Mouse (Mus musculus): ENCODE results near the gene Hgd.

Gene Hgd

DNA sequence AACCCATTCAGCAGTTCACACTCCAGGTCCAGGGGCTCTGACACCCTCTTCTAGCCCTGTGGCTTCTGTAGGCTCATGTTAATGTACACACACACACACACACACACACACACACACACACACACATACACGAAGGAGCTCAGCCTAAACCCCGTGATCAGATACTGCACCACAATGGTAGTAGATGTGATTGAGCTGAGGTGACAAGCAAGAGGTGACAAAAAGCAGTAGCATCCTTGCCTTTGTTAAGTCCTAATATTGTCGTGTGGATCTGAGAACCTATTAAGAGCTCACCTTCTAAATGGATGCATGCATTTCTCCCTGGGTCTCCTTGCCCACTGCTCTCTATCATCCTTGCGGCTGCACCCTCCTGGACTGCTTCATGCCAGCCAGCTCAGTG is 698 bp downstream of the Hgd start:
- no peak for DNase-seq (ENCODE audit: low read depth, low spot score)

DNA sequence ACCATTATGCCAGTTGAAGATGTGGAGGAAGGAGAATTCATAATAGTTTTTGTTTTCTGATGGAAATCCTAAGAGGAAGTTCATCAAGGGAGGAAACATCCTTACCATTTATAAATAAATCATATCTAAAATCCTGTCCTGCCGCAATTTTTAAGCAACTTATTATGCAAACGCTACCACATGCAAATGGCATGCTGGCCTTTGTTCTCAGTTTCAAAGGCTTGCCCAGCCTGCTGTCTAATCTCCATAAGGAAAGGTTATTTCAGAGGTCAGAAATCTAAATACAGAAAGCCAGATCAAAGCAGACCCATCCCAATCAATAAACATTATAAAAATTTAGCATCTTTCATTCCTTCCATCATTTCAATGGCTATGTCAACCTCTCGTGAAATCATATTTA is 1.9 kb downstream of the Hgd start:
- no peak for DNase-seq (ENCODE audit: low read depth, low spot score)

DNA sequence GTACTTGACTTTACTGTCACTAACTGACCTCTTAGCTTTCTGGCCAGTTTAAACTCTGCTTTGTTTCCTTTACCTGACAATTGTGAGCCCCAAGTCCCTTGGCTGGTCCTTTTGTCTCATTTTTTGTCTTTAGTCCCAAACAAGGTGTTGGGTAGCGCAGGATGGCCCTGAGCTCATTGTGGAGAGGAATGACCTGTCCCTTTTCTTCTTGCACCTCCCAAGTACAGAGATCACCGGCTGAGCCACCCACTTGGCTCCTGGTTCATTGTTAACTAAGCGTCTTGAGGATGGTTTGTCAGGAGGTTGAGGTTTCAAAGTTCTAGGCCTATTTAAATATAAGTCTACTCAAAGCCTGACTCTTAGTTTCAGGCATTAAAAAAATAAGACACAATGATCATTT is 3.4 kb downstream of the Hgd start:
- DNase-seq (ENCODE audit: low read depth, low spot score): no peak

DNA sequence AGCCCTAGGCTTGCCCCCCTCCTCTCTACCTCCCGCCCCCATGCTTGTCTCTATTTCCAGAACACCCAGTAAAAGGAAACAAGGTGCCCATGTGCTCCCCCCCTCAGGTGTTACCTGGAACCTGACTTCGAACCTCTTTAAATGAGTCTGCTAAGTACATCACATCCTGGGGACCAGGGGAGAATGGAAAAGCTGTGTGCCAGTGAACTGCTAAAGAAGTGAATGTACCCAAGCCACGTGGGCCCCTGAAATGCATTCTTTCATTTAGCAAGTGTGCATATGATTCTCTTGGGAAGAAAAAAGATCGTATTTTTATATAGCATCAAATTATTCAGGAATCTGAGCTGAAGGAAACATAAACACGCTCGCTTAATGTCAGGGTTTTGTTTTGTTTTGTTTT is 3.8 kb downstream of the Hgd start:
- DNase-seq (ENCODE audit: low read depth, low spot score): no peak

DNA sequence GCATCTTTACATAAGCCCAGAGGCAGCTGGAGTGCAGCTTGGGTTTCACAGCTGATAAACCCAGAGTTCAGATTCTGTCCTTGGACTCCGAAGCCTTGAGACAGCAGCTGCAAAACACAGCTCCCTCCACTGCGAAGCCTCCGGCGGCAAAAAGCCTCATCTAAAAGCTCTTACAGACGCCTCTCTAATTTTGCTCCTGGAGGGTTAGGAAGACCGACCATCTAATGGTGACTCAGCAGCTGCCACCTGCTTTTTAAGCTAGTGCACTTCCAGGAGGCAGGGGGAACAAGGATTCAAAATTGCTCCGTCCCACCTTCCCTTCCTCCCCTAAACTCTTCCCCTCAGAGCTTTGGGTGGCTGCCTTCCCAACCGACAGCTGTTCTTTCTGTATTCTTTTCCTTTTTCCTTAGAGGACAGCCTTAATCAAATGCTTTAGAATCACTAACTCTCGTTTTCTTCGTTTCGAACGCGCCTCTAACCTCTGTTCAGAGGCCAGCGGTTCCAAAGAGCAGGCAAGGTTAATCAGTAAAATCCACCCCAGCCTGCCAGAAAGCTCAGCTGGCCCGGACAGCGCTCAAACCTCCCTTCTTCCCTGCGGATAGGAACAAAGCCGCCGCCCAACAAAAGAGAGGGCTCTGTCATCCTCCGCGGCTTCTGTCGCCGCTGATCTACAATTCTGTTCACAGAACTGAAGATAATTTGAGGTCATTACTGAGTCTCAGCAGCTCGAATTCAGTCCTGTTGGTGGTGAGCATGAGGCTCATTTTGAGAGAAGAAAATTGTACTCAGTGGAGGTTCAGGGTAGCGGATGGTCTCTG is 4.5 kb downstream of the Hgd start:
- DNase-seq (ENCODE audit: low read depth, low spot score): peak; percentile 28

DNA sequence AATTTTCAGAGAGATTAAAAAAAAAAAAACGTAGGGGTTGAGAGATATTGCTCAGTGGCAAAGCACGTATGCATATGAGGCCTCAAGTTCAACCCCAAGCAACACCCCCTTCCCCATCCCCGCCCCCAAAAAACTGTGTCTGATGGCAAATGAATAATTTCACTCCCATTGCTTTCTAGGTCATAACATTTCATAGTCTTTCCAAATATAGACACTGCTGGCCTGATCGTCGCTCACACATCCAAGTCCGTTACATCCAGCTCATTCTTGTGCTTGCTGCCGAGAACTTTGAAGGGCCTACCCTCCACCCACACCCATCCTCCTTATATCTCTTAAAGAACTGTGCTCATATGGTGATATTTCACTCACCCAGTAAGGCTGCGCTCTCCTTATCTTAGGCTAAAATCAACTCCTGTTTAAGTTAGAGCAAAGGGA is 5.2 kb downstream of the Hgd start:
- DNase-seq (ENCODE audit: low read depth, low spot score): no peak

DNA sequence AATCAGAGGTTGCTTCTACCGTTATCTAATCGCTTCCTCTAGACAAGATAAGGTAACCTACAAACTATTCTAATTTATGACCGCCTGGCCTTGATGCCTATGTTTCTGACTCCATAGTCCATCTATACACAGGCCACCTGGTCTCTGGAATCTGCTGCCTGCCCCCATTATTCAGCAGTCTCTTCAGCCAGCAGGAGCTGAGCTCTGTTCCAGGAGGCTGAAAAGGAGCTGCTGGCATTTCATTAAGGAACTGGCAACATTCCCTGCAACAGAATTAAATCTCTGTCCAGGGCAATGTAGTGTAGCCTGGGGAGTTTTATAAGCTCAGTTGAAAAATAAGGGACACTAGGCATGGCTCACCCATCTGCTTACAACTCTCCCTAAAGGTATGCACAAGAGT is 11.0 kb downstream of the Hgd start:
- no peak for DNase-seq (ENCODE audit: low read depth, low spot score)

DNA sequence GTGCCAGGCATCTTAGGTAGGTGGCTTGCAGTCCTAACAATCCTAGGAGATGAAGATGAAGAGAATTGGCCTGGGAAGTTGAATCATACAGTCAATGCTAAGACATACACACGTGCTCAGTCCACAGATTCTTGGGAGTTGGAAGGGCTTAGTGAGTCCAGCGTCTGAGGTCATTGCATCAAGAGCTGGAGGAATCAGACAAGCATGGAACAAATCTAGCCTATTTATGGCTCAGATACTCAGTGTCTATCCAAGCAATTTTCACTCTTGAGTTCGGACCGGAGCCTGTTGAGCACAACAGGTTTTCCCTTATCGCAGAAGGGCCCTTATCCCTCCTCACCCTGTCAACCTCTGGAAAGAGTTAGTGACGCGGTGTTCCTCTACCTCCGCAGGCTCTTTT is 11.6 kb downstream of the Hgd start:
- no peak for DNase-seq (ENCODE audit: low read depth, low spot score)

DNA sequence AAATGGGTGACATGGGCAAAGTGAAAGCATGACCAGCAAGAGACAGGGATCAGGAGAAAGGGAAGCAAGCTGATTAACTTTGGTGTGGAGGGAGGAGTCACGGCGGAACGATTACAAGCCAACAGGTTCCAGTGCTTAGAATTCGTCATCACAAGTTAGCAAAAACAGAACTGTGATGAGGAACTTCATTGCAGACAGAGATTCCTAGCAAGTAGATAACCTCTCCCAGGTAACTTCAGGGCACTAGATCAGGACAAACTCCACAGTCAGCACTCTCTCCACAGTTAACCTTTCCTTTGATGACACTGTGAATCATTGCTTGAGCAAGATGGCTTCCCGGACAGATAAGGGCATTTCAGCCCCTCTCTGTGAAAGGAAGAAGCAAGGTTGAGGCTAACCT is 17.5 kb downstream of the Hgd start:
- DNase-seq (ENCODE audit: low read depth, low spot score): no peak

DNA sequence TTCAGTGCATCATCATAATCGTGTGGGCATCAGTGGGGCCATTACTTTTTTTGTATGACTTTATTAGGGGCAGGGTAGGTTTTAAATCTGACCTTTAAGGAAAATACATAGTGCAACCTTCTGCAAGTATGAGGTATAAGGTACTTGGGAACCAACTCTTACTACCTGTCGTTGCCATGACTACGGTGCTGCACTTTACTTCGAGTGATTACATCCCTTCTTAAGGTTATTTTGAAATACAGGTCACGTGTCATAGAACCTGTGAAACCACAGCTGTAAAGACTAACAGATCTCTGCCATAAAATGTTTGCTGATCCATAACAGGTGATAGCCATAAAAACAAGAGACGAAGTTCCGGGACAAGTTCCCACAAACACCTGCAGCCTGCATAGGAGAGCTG is 18.5 kb downstream of the Hgd start:
- DNase-seq (ENCODE audit: low read depth, low spot score): peak; percentile 23

DNA sequence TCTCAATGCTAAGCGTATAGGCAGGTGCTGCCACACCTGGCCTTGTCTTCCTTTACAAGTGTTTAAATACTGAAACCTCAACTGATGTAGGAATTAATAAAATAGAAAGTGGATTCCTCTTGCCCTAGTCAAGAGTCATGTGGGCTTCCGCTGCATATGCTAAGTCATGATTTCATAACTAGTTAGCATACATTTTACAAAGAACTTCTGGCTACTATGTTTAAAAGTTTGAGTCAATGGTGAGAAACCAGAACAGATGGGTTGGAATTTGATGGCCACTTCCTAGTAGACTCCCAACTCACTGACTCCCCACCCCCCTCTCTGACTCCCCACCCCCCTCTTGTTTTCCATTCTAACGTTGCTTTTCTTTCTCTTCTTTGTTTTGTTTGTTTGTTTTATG is 19.4 kb downstream of the Hgd start:
- DNase-seq (ENCODE audit: low read depth, low spot score): no peak

DNA sequence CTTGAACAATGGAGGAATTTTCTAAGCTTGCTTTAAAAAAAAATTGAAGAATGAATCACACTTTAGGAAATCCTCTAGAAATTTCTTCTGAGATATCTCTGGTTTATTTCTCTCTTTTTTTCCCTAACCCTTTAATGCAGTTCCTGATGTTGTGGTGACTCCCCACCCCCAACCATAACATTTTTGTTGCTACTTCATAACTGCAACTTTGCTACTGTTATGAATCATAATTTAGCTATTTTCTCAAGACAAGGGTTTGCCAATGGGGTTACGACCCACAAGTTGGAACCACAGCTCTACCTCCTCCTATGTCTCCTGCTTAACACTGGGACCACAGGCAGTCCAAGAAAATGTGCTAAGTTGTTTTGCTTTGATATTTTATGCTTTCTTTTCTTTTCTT is 23.5 kb downstream of the Hgd start:
- DNase-seq (ENCODE audit: low read depth, low spot score): no peak

DNA sequence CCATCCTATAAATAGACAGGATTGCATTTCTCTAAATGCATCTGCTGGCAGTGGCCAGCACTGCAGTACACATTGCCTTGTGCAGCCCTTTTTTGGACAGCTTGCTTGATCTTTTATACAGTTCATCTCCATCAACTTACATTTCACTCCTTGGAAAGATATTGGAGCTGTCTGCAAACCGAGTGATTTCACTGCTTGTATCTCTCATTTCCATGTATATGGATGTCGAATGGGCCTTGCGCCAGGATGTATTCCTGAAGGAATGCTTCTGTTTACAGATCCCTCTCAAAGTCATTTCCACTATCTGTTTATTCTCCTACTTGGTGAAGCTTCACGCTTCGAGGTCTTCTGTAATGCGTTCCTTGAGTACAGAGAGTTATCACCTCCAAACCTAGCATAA is 24.3 kb downstream of the Hgd start:
- no peak for DNase-seq (ENCODE audit: low read depth, low spot score)

DNA sequence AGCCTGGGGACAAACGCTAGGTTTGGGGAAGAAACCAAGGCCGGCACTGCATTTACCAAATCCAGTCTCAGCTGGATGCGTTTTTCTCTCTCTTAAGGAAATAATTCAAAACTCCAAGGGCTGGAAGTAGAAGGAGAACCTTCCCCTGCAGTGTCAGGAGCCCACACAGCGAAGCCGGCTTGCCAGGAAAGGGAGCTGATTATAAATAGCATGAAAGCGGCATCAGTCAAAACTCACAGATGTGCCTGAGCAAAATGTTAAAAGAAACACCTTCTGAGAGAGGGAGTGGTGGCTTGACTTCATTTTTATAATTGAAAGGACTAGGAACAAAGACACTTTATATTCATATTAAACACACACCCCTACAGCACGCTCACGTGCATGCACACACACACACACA is 30.4 kb downstream of the Hgd start:
- no peak for DNase-seq (ENCODE audit: low read depth, low spot score)

DNA sequence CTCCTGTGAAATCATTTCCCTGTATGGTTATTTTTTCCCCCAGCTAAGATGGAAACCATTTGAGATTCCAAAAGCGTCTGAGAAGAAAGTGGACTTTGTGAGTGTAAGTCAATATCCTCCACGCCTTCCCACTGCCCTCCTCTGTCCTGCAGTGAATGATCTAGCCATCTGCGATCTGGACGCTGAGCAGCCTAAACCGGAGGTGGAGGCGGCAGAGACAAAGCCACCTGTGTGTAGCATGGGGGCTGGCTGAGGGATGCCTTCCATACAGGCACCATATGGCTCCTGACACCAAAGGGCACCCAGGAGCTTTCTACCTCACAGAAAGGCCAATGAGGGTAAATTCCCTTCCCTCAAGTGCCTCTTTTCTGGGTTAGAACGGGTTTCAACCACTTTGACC is 31.1 kb downstream of the Hgd start:
- peak; percentile 39 for DNase-seq (ENCODE audit: low read depth, low spot score)

DNA sequence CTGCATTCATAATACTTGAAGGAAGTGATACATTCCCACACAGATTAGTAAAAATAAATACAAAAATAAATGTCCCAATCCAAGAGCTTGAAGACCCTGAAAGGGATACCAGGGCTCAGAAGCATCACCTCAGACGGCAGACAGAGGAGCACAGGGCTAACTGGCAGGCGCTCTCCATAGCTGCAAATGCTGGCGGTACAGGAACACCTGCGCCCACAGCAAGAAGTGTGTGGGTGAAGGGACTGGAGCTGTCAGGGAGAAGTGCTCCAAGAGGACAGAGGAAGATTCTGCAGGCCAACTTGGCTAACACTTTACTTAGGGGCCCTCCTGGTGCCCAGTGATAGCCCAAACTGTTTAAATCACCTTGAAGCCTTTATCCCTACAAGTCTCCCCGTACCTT is 32.1 kb downstream of the Hgd start:
- DNase-seq (ENCODE audit: low read depth, low spot score): no peak

DNA sequence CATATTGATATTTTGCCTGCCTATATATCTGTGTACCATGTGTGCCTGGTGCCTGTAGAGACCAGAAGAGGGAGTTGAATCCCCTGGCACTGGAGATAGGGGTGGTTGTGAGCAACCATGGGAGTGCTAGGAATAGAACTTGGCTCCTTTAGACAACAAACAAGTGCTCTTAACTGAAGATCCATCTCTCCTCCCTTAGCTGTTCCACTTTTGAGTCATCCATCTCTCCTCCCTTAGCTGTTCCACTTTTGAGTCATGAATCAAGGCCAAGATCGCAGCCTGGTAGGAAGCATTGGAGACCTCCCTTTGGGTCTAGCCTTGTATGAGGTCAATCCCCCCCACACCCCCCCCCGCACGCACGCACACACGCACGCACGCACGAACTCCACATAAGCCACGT is 34.6 kb downstream of the Hgd start:
- no peak for DNase-seq (ENCODE audit: low read depth, low spot score)

DNA sequence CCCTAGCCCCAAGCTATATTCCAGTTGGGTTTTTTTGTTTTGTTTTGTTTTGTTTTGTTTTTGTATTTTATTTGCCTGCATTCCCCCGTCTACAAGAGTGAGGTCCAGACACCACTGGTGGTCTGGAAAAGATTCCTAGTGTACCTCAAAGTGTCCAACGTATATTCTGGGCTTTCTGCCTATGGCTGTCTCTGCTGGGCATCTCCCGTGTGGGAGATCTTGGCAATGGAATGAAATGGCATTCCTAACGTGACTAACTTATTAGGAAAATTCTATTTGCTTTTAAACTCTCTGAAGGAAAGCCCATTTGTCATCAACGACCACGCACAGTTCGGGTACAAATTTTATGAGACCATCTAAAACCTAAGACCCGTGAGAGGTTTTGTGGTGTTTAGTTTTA is 35.5 kb downstream of the Hgd start:
- DNase-seq (ENCODE audit: low read depth, low spot score): no peak

DNA sequence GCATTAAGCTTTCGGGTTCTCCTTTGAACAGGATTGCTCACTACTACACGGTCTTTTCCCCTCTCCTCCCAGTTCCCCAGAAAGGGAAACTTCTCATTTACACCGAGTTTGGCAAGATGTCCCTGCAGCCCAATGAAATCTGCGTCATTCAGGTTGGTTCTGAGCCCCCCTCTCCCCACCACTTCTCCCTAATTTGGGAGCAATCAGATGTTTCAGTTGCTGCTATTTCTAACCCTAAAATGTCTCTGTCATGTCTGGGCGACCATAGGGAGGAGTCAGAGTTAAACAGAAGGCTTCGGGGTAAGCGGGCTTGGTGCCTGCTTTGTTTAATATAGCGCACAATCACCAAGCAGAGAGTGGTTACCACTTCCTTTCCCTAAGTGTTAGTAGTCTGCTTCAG is 36.2 kb downstream of the Hgd start:
- DNase-seq (ENCODE audit: low read depth, low spot score): no peak

DNA sequence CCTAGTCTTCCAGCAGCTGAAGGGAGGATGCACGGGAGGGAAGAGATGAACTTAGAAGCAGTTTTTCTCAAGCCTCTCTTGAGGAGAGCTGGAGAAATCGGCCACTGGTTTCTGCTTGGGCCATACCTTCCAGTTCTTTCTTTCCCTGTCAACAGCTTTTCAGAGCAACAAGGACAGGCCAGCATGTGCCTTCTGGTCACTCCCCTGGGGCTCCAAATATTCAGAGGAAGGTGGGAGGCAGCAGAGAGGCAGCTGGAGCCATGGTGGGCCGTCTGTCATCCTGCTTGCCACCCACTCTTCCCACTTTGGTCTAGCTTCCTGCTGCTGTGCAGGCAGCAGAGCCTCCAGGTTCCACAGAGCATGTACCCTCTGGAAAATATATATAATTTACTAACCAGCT is 37.7 kb downstream of the Hgd start:
- DNase-seq (ENCODE audit: low read depth, low spot score): peak; percentile 26

DNA sequence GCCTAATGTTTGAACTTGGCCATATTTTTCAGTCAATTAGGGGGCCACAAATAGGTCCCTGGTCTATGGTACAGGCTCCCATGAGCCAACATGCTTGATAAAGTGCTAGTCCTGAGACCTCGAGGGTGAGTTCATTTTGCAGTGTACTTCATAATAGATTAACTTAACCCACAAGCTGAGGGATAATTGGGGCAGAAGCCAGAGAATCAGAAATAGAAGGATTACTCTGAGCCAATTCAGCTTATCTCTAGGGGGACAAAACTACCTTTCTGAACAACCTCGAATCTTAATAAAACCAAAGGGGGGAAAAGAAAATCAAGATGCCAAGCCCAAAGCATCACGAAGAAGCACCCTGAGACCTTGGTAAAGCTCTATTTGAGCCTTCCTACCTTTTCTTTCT is 42.5 kb downstream of the Hgd start:
- no peak for DNase-seq (ENCODE audit: low read depth, low spot score)

DNA sequence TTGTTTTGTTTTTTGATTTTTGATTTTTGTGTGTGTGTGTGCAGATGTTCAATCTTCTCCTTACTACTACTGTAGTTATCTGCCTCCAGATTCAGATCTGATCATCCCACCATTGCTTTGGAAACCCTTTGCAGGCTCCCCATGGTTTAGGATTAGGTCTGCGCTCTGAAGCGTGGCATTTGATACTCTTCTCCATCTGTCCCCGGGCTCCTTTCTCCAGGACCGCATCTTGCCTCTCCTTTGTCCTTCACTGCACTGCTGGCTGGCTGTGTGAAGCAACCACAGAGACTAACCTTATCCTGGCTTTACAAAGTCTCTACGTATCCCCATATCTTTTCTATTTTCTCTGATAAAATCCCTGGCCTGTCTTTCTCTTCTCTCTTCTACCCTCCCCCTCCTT is 43.0 kb downstream of the Hgd start:
- no peak for DNase-seq (ENCODE audit: low read depth, low spot score)

DNA sequence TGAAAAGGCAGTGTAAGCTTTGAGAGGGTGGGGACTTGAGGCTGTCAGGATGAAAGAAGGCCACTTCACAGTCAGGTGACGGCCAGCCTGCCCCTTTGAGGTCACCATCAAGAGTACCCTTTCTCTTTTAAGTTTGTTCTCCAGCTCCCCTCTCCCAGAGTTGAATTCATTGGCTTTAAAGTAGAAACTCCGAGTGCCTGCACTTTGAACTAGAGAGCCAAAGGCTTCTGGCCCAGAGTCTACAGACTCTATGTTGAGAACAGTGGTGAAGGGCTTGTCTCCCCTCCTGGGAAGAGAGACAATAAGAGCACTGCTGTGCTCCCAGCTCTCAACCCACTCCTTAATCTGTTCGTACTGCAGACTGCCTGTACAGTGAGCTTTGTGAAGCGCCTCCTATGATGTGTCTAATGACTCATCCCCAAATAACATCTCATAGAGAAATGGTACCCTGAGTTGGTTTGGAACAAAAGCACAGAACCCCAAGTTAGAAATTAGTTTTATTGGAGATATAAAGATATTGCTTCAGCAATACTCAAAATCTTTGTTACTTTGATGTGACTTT is 46.5 kb downstream of the Hgd start:
- no peak for DNase-seq (ENCODE audit: low read depth, low spot score)

DNA sequence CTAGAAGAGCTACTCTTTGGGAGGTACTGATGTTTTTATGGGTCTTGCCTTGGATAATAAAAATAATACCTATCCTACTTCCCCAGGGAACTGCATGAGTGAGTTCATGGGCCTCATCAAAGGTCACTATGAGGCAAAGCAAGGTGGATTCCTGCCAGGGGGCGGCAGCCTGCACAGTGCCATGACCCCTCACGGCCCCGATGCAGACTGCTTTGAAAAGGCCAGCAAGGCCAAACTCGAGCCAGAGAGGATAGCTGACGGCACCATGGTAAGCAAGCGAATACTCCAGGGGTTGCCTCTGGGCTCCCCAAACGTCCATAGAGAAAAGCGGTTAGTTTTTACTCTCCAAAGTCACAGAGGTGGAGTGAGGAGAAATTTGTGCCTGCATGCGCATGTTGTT is 48.4 kb downstream of the Hgd start:
- no peak for DNase-seq (ENCODE audit: low read depth, low spot score)

Measured in forelimb bud, embryonic 11.5 days (tissue).